Mouse (Mus musculus): ENCODE data around the gene Rgl1. TPM values are rescaled to one million over a fixed set of nuclear protein-coding genes. Genes with fewer than 3 reads are reported as not detected.

The Rgl1 gene
- total and polyA plus RNA-seq, 2 experiments from 2014 or later: 22.5 to 27.8 TPM

- Histone ChIP-seq H3K9ac (no peak overlapping the region), H3K4me3 (ENCODE audit: low read depth, low read length) (no peak overlapping the region), H3K4me2 (ENCODE audit: low read depth) (peak overlapping the region; percentile 91), H3K9me3 (ENCODE audit: low read length) (no peaks in the 10 kb centered on the region), H3K4me1 (ENCODE audit: insufficient read depth) (no peaks in the 10 kb centered on the region), H3K27me3 (ENCODE audit: insufficient read depth, low read length) (no peaks in the 10 kb centered on the region), H3K36me3 (ENCODE audit: insufficient read depth) (no peaks in the 10 kb centered on the region), H3K27ac (ENCODE audit: low read depth, low read length) (no peak overlapping the region)
- 92% methylated on average over 9 of the region's 9 CpGs for WGBS
- ATAC-seq (no peak), DNase-seq (no peak)
- no peak for TF ChIP-seq CTCF (IDR thresholded peaks at IDR 0.05; ENCODE audit: low read depth)
These were observed 143.4 kb downstream of the Rgl1 start for GRCm38 (mm10) chr1:152622765-152623211.

- no peak overlapping the region for H3K27ac ChIP-seq (ENCODE audit: low read depth, low read length)
- no peak for TF ChIP-seq CTCF (IDR thresholded peaks at IDR 0.05; ENCODE audit: low read depth)
- ATAC-seq: no peak
- no peak overlapping the region for H3K4me3 ChIP-seq (ENCODE audit: low read depth, low read length)
- no peaks in the 10 kb centered on the region for H3K4me1 ChIP-seq (ENCODE audit: insufficient read depth)
- WGBS: 59% methylated on average over 4 of the region's 4 CpGs
- no peaks in the 10 kb centered on the region for H3K36me3 ChIP-seq (ENCODE audit: insufficient read depth)
- no peak overlapping the region for H3K4me2 ChIP-seq (ENCODE audit: low read depth)
- H3K9ac ChIP-seq: no peak overlapping the region
- DNase-seq: no peak
- H3K9me3 ChIP-seq (ENCODE audit: low read length): no peaks in the 10 kb centered on the region
- no peaks in the 10 kb centered on the region for H3K27me3 ChIP-seq (ENCODE audit: insufficient read depth, low read length)
These were observed 144.5 kb downstream of the Rgl1 start for GRCm38 (mm10) chr1:152621624-152622023.

GRCm38 (mm10) chr1:152619396-152619795, 146.8 kb downstream of the Rgl1 start:
- Histone ChIP-seq H3K4me2 (ENCODE audit: low read depth) (no peak overlapping the region), H3K36me3 (ENCODE audit: insufficient read depth) (no peaks in the 10 kb centered on the region), H3K27ac (ENCODE audit: low read depth, low read length) (no peak overlapping the region), H3K9ac (no peak overlapping the region), H3K27me3 (ENCODE audit: insufficient read depth, low read length) (no peaks in the 10 kb centered on the region), H3K4me3 (ENCODE audit: low read depth, low read length) (no peak overlapping the region), H3K9me3 (ENCODE audit: low read length) (no peaks in the 10 kb centered on the region), H3K4me1 (ENCODE audit: insufficient read depth) (no peaks in the 10 kb centered on the region)
- ATAC-seq (no peak), DNase-seq (no peak)
- 85% methylated on average over 9 of the region's 9 CpGs for WGBS
- TF ChIP-seq CTCF (IDR thresholded peaks at IDR 0.05; ENCODE audit: low read depth): no peak

- no peak overlapping the region for H3K27ac ChIP-seq (ENCODE audit: low read depth, low read length)
- ATAC-seq: no peak
- TF ChIP-seq CTCF (IDR thresholded peaks at IDR 0.05; ENCODE audit: low read depth): no peak
- H3K9ac ChIP-seq: no peak overlapping the region
- no peaks in the 10 kb centered on the region for H3K27me3 ChIP-seq (ENCODE audit: insufficient read depth, low read length)
- WGBS: 85% methylated on average over 3 of the region's 3 CpGs
- no peaks in the 10 kb centered on the region for H3K4me1 ChIP-seq (ENCODE audit: insufficient read depth)
- no peaks in the 10 kb centered on the region for H3K9me3 ChIP-seq (ENCODE audit: low read length)
- H3K4me3 ChIP-seq (ENCODE audit: low read depth, low read length): no peak overlapping the region
- no peak for DNase-seq
- no peak overlapping the region for H3K4me2 ChIP-seq (ENCODE audit: low read depth)
- H3K36me3 ChIP-seq (ENCODE audit: insufficient read depth): no peaks in the 10 kb centered on the region
These were observed 147.3 kb downstream of the Rgl1 start for GRCm38 (mm10) chr1:152618896-152619295.

- WGBS: 55% methylated on average over 1 of the region's 1 CpGs
- H3K4me2 ChIP-seq (ENCODE audit: low read depth): no peak overlapping the region
- no peaks in the 10 kb centered on the region for H3K4me1 ChIP-seq (ENCODE audit: insufficient read depth)
- TF ChIP-seq CTCF (IDR thresholded peaks at IDR 0.05; ENCODE audit: low read depth): peak; percentile 43
- no peaks in the 10 kb centered on the region for H3K36me3 ChIP-seq (ENCODE audit: insufficient read depth)
- no peaks in the 10 kb centered on the region for H3K9me3 ChIP-seq (ENCODE audit: low read length)
- H3K4me3 ChIP-seq (ENCODE audit: low read depth, low read length): no peak overlapping the region
- no peak for ATAC-seq
- H3K27me3 ChIP-seq (ENCODE audit: insufficient read depth, low read length): no peaks in the 10 kb centered on the region
- H3K9ac ChIP-seq: no peak overlapping the region
- DNase-seq: no peak
- no peak overlapping the region for H3K27ac ChIP-seq (ENCODE audit: low read depth, low read length)
These were observed 147.8 kb downstream of the Rgl1 start for GRCm38 (mm10) chr1:152618381-152618780.

GRCm38 (mm10) chr1:152617745-152618342, 148.3 kb downstream of the Rgl1 start:
- no peaks in the 10 kb centered on the region for H3K4me1 ChIP-seq (ENCODE audit: insufficient read depth)
- no peak overlapping the region for H3K4me2 ChIP-seq (ENCODE audit: low read depth)
- H3K9me3 ChIP-seq (ENCODE audit: low read length): no peaks in the 10 kb centered on the region
- no peak for ATAC-seq
- H3K27ac ChIP-seq (ENCODE audit: low read depth, low read length): no peak overlapping the region
- 89% methylated on average over 10 of the region's 10 CpGs for WGBS
- no peak for DNase-seq
- no peaks in the 10 kb centered on the region for H3K27me3 ChIP-seq (ENCODE audit: insufficient read depth, low read length)
- TF ChIP-seq CTCF (IDR thresholded peaks at IDR 0.05; ENCODE audit: low read depth): no peak
- no peak overlapping the region for H3K4me3 ChIP-seq (ENCODE audit: low read depth, low read length)
- no peaks in the 10 kb centered on the region for H3K36me3 ChIP-seq (ENCODE audit: insufficient read depth)
- no peak overlapping the region for H3K9ac ChIP-seq

- H3K27me3 ChIP-seq (ENCODE audit: insufficient read depth, low read length): no peaks in the 10 kb centered on the region
- no peak overlapping the region for H3K4me2 ChIP-seq (ENCODE audit: low read depth)
- H3K4me3 ChIP-seq (ENCODE audit: low read depth, low read length): no peak overlapping the region
- DNase-seq (no peak), ATAC-seq (no peak)
- H3K36me3 ChIP-seq (ENCODE audit: insufficient read depth): no peaks in the 10 kb centered on the region
- H3K4me1 ChIP-seq (ENCODE audit: insufficient read depth): no peaks in the 10 kb centered on the region
- H3K9ac ChIP-seq: no peak overlapping the region
- no peak overlapping the region for H3K27ac ChIP-seq (ENCODE audit: low read depth, low read length)
- TF ChIP-seq CTCF (IDR thresholded peaks at IDR 0.05; ENCODE audit: low read depth): no peak
- H3K9me3 ChIP-seq (ENCODE audit: low read length): no peaks in the 10 kb centered on the region
These were observed 149.4 kb downstream of the Rgl1 start for GRCm38 (mm10) chr1:152616777-152617057.

Measured in forebrain, postnatal 0 days (tissue).